Mouse (Mus musculus) limb, embryonic 11.5 days (tissue): ENCODE measurements around the gene Nipsnap2. TPM values are rescaled to one million over a fixed set of nuclear protein-coding genes. Genes with fewer than 3 reads are reported as not detected.
"Not testable (repeated sequence)": the region's sequence is repeated elsewhere in the genome, so short reads cannot be mapped to it uniquely, and the experiment has no call there.

ENCODE experiments used
- ATAC-seq: fragments of 200-750 bp; cut with Nextera tagmentation; 2 replicates; pipeline ENCODE4 v1.8.0; 2017; ENCODE audit warnings: low read depth; ENCODE audit not compliant: insufficient number of reproducible peaks, low FRiP score, low TSS enrichment
- DNase-seq: peaks from one replicate; pipeline ENCODE4 v3.0.0-alpha.2; 2015; ENCODE audit warnings: low spot score
- H3K27ac ChIP-seq: fragments of 300-500 bp; sonication (generic); replicated peaks from 2 replicates; pipeline ENCODE4 v1.5.1; 2014; ENCODE audit warnings: low read depth, mild to moderate bottlenecking, low read length
- H3K27me3 ChIP-seq: fragments of 300-500 bp; sonication (generic); 2 replicates; pipeline ENCODE4 v1.6.1; 2014; ENCODE audit warnings: mild to moderate bottlenecking, low read length, mixed read lengths; ENCODE audit not compliant: control insufficient read depth, insufficient read depth
- H3K36me3 ChIP-seq: fragments of 300-500 bp; sonication (generic); 2 replicates; pipeline ENCODE4 v1.6.1; 2014; ENCODE audit warnings: mild to moderate bottlenecking, low read length, moderate library complexity, mixed read lengths; ENCODE audit not compliant: control insufficient read depth, insufficient read depth
- H3K4me1 ChIP-seq: fragments of 300-500 bp; sonication (generic); 2 replicates; pipeline ENCODE4 v1.6.1; 2014; ENCODE audit warnings: low read length, mixed read lengths; ENCODE audit not compliant: control insufficient read depth, insufficient read depth
- H3K4me2 ChIP-seq: fragments of 300-500 bp; sonication (generic); 2 replicates; pipeline ENCODE4 v1.6.1; 2014; ENCODE audit warnings: low read depth, mild to moderate bottlenecking, moderate library complexity; ENCODE audit not compliant: severe bottlenecking
- H3K4me3 ChIP-seq: fragments of 300-500 bp; sonication (generic); 2 replicates; pipeline ENCODE4 v1.5.1; 2014; ENCODE audit warnings: low read depth, low read length
- H3K9ac ChIP-seq: fragments of 300-500 bp; sonication (generic); 2 replicates; pipeline ENCODE4 v1.6.1; 2014; ENCODE audit warnings: mild to moderate bottlenecking, low read length
- H3K9me3 ChIP-seq: fragments of 300-500 bp; sonication (generic); 2 replicates; pipeline ENCODE4 v1.6.1; 2016; ENCODE audit warnings: low read length; ENCODE audit not compliant: control insufficient read depth
- WGBS: fragments of 180-500 bp; shearing (Covaris S2); extraction: QIAGEN DNeasy Blood & Tissue Kit; methylation state at CpG from one replicate; pipeline ENCODE4 v1.1.7; 2014; 5-methylcytosine and 5-hydroxymethylcytosine counted together
- polyA plus RNA-seq: library from polyadenylated mRNA; unstranded; fragments of >200 nt; fragmentation: Nextera tagmentation; extraction: Ambion mirVana; gene quantifications from 2 replicates; pipeline ENCODE4 v1.2.1, GENCODE M21; 2014

The Nipsnap2 gene
- 79.4 and 87.9 TPM in 2 replicates for polyA plus RNA-seq

DNA sequence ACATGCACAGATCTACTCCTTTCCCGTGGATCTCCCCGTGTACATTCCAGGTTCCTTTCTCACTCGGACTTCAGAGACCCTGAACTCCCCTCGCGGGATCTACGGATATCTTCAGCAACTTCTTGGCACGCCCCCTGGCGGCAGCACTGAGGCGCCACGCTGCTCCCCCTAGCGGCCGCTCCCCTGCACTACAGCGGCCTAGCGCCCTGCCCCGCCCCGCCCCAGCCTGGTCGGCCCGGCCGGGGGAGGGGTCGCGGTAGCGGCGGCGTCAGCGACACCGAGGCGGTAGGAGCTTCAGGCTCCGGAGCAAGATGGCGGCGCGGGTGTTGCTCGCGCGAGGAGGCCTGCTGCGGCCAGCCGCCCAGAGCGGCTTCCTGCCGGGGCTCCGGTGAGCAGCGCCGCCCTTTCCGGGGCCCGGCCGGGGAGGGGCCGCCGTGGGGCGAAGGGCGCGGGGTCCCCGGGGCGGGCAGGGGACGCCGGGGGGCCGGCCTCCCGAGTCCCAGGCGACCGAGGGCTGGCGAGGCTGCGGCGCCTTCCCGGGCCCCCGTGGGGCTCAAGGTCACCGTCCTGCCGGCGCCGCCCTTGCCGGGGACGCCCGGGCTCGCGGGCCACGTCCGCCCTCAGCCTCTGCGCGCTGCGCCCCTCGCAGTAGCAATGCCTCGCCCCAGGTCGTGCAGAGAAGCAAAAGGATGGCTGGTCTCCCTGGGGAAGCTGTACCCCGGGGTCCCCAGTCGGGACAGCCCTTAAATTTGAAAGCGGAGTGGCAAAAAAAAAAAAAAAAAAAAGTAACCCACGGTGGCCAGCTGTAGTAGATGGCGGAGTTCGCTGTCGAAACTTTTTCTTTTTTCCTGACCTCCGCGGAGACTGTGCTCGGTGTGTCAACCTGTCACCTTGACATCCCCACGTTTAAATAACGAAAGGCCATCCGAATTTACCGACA lies at the start of gene Nipsnap2:
Gene Nipsnap2, plus strand, starts transcription at position 230 of the 940 bp plus-strand sequence.
- peak; percentile 99 for DNase-seq
- Histone ChIP-seq H3K4me1 (no peaks in the 10 kb centered on the region), H3K9me3 (no peaks in the 10 kb centered on the region), H3K9ac (peak within 1 kb of the TSS; percentile 95), H3K27me3 (no peaks in the 10 kb centered on the region), H3K4me3 (peak within 1 kb of the TSS; percentile 72), H3K27ac (peak within 1 kb of the TSS; percentile 91), H3K4me2 (peak within 1 kb of the TSS; percentile 50), H3K36me3 (no peaks in the 10 kb centered on the region)
- peak; percentile 88 for ATAC-seq
- WGBS: under 1% methylated on average over 77 of the region's 93 CpGs

DNA sequence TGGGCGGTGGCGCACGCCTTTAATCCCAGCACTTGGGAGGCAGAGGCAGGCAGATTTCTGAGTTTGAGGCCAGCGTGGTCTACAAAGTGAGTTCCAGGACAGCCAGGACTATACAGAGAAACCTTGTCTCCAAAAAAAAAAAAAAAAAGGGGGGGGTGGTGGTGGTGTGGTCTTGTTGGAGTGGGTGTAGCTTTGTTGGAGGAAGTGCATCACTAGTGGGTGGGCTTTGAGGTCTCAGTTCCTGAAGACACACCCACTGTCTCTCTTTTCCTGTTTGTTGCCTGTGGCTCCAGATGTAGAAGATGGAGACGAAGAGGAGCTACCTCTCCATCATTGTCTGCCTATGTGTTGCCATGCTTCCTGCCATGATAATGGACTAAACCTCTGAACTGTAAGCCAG lies 39.7 kb upstream of the Nipsnap2 start:
- 93% methylated on average over 5 of the region's 5 CpGs for WGBS
- ATAC-seq, H3K4me2 ChIP-seq, H3K9me3 ChIP-seq, DNase-seq, H3K4me1 ChIP-seq, H3K4me3 ChIP-seq, H3K27ac ChIP-seq, H3K27me3 ChIP-seq, H3K36me3 ChIP-seq, H3K9ac ChIP-seq: not testable (repeated sequence)

DNA sequence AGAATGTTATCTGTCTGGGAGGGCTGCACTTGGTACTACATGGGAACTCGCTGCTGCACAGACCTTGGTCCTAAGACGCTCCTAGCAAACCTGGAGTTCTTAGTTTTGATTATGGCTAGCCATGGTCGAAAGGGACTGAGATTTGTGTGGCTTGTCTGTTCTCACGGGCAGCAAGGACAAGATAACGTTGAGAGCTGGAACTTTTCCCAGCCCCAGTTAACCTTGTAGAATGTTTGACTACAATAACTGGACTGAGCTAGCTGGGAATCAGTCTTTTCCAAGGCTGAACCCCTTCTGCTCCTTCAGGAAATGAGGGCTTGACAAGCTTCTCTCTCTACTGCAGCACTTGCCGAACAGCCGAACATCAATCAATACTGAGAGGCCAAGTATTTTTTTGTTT lies 37.2 kb upstream of the Nipsnap2 start:
- 87% methylated on average over 7 of the region's 7 CpGs for WGBS
- no peaks in the 10 kb centered on the region for H3K4me1 ChIP-seq
- H3K9ac ChIP-seq: no peak overlapping the region
- no peaks in the 10 kb centered on the region for H3K27me3 ChIP-seq
- H3K9me3 ChIP-seq: no peaks in the 10 kb centered on the region
- DNase-seq (no peak), ATAC-seq (no peak)
- H3K4me2 ChIP-seq: no peak overlapping the region
- H3K27ac ChIP-seq: no peak overlapping the region
- no peak overlapping the region for H3K4me3 ChIP-seq
- H3K36me3 ChIP-seq: no peaks in the 10 kb centered on the region

DNA sequence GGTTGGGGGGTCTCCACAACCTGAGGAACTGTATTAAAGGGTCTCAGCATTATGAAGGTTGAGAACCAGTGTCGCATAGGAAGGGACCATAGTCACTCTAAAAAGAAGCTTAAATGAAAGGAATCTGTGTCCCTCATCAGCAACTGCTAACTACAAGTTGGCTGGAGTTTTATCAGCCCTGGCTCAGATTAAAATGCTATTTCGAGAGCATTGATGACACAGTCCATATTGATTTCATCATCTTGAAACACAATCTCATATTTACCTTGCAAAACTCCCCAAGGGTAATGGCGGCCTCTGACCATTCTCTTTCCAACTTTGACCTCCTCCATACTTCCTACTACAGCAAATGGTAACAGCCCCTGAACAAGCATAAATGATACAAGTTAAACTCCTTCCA lies 34.3 kb upstream of the Nipsnap2 start:
- 90% methylated on average over 3 of the region's 3 CpGs for WGBS
- H3K4me2 ChIP-seq: no peak overlapping the region
- no peak overlapping the region for H3K9ac ChIP-seq
- no peak for ATAC-seq
- H3K4me1 ChIP-seq: no peaks in the 10 kb centered on the region
- no peak overlapping the region for H3K27ac ChIP-seq
- H3K36me3 ChIP-seq: no peaks in the 10 kb centered on the region
- DNase-seq: no peak
- no peaks in the 10 kb centered on the region for H3K27me3 ChIP-seq
- no peaks in the 10 kb centered on the region for H3K9me3 ChIP-seq
- H3K4me3 ChIP-seq: no peak overlapping the region

DNA sequence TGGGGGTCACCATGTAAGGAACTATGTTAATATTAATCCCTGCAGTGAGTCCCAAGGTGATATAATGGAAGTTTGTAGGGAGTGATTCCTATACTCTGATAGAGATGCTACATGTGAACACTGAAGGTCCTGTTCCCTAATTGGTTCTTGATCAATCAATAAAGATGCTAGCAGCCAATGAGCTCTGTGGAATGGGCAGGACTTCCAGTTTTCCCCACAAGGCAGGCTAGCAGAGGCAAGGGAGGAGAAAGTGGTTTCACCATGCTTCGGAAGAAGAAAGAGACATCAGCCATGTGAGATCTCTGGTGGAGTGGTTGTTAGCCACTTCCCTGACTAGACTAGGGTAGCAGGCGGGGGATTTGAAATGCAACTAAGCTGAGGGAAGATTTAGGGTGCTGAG lies 24.4 kb upstream of the Nipsnap2 start:
- H3K36me3 ChIP-seq: no peaks in the 10 kb centered on the region
- H3K9me3 ChIP-seq: no peaks in the 10 kb centered on the region
- H3K9ac ChIP-seq: no peak overlapping the region
- no peaks in the 10 kb centered on the region for H3K27me3 ChIP-seq
- H3K4me3 ChIP-seq: no peak overlapping the region
- peak; percentile 19 for DNase-seq
- WGBS: 35% methylated on average over 2 of the region's 2 CpGs
- H3K27ac ChIP-seq: no peak overlapping the region
- no peak overlapping the region for H3K4me2 ChIP-seq
- no peaks in the 10 kb centered on the region for H3K4me1 ChIP-seq
- no peak for ATAC-seq

DNA sequence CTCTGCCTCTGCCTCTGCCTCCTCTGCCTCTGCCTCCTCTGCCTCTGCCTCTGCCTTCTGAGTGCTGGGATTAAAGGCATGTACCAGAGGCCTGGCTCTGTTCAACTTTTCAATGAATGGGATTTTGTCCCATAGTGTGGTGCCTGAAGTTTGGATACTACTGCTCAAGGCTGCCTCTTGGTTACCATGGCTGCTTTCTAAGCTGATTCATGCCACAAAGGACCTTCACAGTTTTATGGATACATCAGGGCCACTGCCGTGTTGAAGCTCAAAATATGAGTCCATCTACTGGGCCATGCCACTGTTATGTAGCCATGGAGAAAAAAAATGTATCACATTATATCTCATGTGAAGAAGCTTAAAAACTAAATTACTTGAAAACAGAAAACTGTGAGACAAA lies 23.2 kb upstream of the Nipsnap2 start:
- no peaks in the 10 kb centered on the region for H3K36me3 ChIP-seq
- H3K27me3 ChIP-seq: no peaks in the 10 kb centered on the region
- H3K4me2 ChIP-seq: no peak overlapping the region
- no peak overlapping the region for H3K9ac ChIP-seq
- H3K4me3 ChIP-seq: no peak overlapping the region
- ATAC-seq (no peak), DNase-seq (no peak)
- no peak overlapping the region for H3K27ac ChIP-seq
- no peaks in the 10 kb centered on the region for H3K9me3 ChIP-seq
- 86% methylated on average over 1 of the region's 1 CpGs for WGBS
- no peaks in the 10 kb centered on the region for H3K4me1 ChIP-seq

DNA sequence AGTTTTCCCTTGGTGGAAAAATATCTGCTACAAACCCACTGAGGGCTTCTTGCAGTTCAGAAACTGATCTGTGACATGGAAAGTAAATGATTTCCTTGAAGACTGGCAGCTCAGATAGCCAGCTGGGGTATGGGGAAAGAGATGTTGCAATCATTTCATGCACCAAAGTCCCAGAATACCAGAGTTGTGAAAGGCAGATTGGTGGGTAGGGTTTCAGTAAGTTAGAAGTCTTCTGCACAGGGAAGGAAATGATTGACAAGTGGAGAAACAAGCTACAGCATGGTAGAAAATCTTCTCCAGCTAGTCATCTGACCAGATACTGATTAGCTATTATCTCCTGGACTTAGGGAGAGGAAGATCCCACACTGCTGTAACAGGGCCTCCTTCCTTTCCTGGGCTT lies 21.5 kb upstream of the Nipsnap2 start:
- Histone ChIP-seq H3K4me3 (no peak overlapping the region), H3K4me1 (no peaks in the 10 kb centered on the region), H3K4me2 (no peak overlapping the region), H3K27me3 (no peaks in the 10 kb centered on the region), H3K27ac (no peak overlapping the region), H3K9me3 (no peaks in the 10 kb centered on the region), H3K9ac (no peak overlapping the region), H3K36me3 (no peaks in the 10 kb centered on the region)
- ATAC-seq (no peak), DNase-seq (no peak)

DNA sequence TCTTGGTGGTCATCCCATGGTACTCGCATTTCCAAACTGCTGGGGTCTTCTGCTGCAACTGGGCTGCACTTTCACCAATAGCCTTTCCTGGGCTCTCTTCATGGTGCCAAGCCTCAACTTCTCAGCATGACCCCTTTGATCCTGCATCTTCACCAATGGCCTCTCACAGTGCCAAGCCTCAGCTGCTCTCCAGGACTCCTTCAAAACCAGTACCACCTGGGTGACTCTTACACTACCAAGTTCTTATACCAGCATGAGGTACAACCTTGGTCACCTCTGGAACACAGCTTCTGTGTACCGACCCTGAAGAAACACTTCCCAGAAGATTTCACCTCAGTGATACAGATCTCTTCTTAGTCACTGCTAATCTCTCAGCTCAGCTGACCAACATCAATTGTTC lies 16.5 kb upstream of the Nipsnap2 start, which contains the start of gene Sept14:
Gene Sept14, minus strand, starts transcription at position 101 of the 400 bp plus-strand sequence.
- Histone ChIP-seq H3K4me2 (no peak within 1 kb of the TSS), H3K4me3 (no peak within 1 kb of the TSS), H3K27ac (no peak within 1 kb of the TSS), H3K9ac (no peak within 1 kb of the TSS), H3K9me3 (no peaks in the 10 kb centered on the region), H3K36me3 (no peaks in the 10 kb centered on the region), H3K27me3 (no peaks in the 10 kb centered on the region), H3K4me1 (no peaks in the 10 kb centered on the region)
- 63% methylated on average over 2 of the region's 2 CpGs for WGBS
- DNase-seq (no peak), ATAC-seq (no peak)
